Mouse (Mus musculus) stomach, embryonic 15.5 days (tissue): ENCODE data around the gene Capza3. TPM values are rescaled to one million over a fixed set of nuclear protein-coding genes. Genes with fewer than 3 reads are reported as not detected.

Source experiments
- ATAC-seq: fragments of 200-750 bp; cut with Nextera tagmentation; 2 replicates; pipeline ENCODE4 v1.8.0; 2017; ENCODE audit warnings: low read depth, moderate number of reproducible peaks, moderate TSS enrichment; ENCODE audit not compliant: insufficient read depth, low FRiP score
- H3K27ac ChIP-seq: fragments of 300-500 bp; sonication (generic); 2 replicates; pipeline ENCODE4 v1.5.1; 2015; ENCODE audit warnings: mild to moderate bottlenecking, inconsistent platforms
- H3K27me3 ChIP-seq: fragments of 300-500 bp; sonication (generic); replicated peaks from 2 replicates; pipeline ENCODE4 v1.6.1; 2015; ENCODE audit warnings: inconsistent platforms
- H3K36me3 ChIP-seq: fragments of 300-500 bp; sonication (generic); 2 replicates; pipeline ENCODE4 v1.6.1; 2015; ENCODE audit warnings: inconsistent platforms
- H3K4me1 ChIP-seq: fragments of 300-500 bp; sonication (generic); 2 replicates; pipeline ENCODE4 v1.6.1; 2015; ENCODE audit warnings: inconsistent platforms
- H3K4me2 ChIP-seq: fragments of 300-500 bp; sonication (generic); 2 replicates; pipeline ENCODE4 v1.6.1; 2015; ENCODE audit warnings: mild to moderate bottlenecking, inconsistent platforms
- H3K4me3 ChIP-seq: fragments of 300-500 bp; sonication (generic); replicated peaks from 2 replicates; pipeline ENCODE4 v1.5.1; 2015; ENCODE audit warnings: inconsistent platforms
- H3K9ac ChIP-seq: fragments of 300-500 bp; sonication (generic); 2 replicates; pipeline ENCODE4 v1.6.1; 2015; ENCODE audit warnings: inconsistent platforms
- H3K9me3 ChIP-seq: fragments of 300-500 bp; sonication (generic); 2 replicates; pipeline ENCODE4 v1.6.1; 2016; ENCODE audit warnings: inconsistent platforms
- WGBS: fragments of 180-500 bp; shearing (Covaris S2); methylation state at CpG from one replicate; pipeline ENCODE4 v1.1.7; 2015; 5-methylcytosine and 5-hydroxymethylcytosine counted together
- polyA plus RNA-seq: library from polyadenylated mRNA; unstranded; fragments of >200 nt; fragmentation: Nextera tagmentation; extraction: Ambion mirVana; gene quantifications from 2 replicates; pipeline ENCODE4 v1.2.1, GENCODE M21; 2015

Capza3 gene
- polyA plus RNA-seq: not detected in 2 replicates

GRCm38 (mm10) chr6:140040952-140041351 is at the start of gene Capza3:
Gene Capza3 (plus strand): TSS chr6:140041252.
- no peaks in the 10 kb centered on the region for H3K9me3 ChIP-seq
- no peak within 1 kb of the TSS for H3K4me2 ChIP-seq
- H3K4me3 ChIP-seq: no peak within 1 kb of the TSS
- H3K9ac ChIP-seq: no peak within 1 kb of the TSS
- WGBS: 91% methylated on average over 7 of the region's 7 CpGs
- no peak for ATAC-seq
- no peaks in the 10 kb centered on the region for H3K27me3 ChIP-seq
- no peak within 1 kb of the TSS for H3K27ac ChIP-seq
- no peaks in the 10 kb centered on the region for H3K36me3 ChIP-seq
- no peaks in the 10 kb centered on the region for H3K4me1 ChIP-seq

- Histone ChIP-seq H3K9me3 (no peaks in the 10 kb centered on the region; the same call in 1 of the 2 replicates), H3K36me3 (no peaks in the 10 kb centered on the region), H3K4me1 (no peaks in the 10 kb centered on the region), H3K4me2 (no peak overlapping the region), H3K9ac (no peak overlapping the region), H3K27me3 (no peaks in the 10 kb centered on the region), H3K4me3 (no peak overlapping the region), H3K27ac (no peak overlapping the region)
- WGBS: 79% methylated on average over 3 of the region's 3 CpGs
- ATAC-seq: no peak
These were observed 35.9 kb upstream of the Capza3 start for GRCm38 (mm10) chr6:140005181-140005580.

GRCm38 (mm10) chr6:140024404-140024803 is 16.6 kb upstream of the Capza3 start:
- Histone ChIP-seq H3K9me3 (no peaks in the 10 kb centered on the region), H3K27ac (no peak overlapping the region), H3K36me3 (no peaks in the 10 kb centered on the region), H3K27me3 (no peaks in the 10 kb centered on the region), H3K9ac (no peak overlapping the region), H3K4me1 (no peaks in the 10 kb centered on the region), H3K4me2 (no peak overlapping the region), H3K4me3 (no peak overlapping the region)
- WGBS: 66% methylated on average over 7 of the region's 7 CpGs
- ATAC-seq: no peak

DNA sequence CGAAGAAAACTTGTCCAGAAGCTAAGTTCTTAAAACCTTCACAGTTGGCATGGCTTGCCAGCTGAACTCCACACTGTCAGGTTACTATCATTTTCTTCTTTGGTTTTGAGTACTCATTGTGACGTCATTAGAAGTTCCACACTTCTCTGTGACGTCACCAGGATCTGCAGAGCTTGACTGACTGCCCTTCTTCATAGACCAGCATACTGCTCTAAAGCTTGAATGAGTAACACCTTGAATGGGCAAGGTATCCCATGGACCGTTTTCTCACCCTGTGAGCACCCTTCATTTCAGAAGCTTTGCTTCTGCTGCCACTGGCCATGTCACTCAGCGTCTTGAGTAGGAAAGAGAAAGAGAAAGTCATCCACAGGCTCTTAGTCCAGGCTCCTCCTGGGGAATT is 305 bp downstream of the Capza3 start, which contains the start of gene Plcz1:
TSS of gene Plcz1 (minus strand) at position 101 of the 400 bp plus-strand sequence.
- Histone ChIP-seq H3K4me1 (no peaks in the 10 kb centered on the region), H3K4me2 (no peak within 1 kb of the TSS), H3K9ac (no peak within 1 kb of the TSS), H3K27ac (no peak within 1 kb of the TSS), H3K9me3 (no peaks in the 10 kb centered on the region), H3K27me3 (no peaks in the 10 kb centered on the region), H3K4me3 (no peak within 1 kb of the TSS), H3K36me3 (no peaks in the 10 kb centered on the region)
- ATAC-seq: no peak
- 89% methylated on average over 5 of the region's 5 CpGs for WGBS

DNA sequence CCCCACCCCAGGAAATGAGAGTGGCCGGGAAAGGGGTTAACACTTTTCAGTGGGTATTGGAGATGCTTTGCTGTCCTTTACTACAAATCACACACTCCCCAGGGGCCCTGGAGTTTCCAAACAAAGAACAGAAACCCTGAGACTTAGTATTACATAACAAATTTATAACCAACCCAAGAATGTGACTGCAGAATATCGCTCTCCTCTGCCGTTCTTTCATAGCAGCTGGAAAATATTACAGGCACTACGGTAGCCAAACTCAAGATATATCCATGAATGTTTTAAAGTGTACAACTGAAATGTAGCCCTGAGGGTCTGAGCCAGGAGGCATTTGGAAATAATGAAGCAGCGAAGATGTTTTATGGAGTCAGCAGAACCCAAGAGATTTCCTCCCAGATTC is 10.4 kb downstream of the Capza3 start:
- Histone ChIP-seq H3K27ac (peak overlapping the region; percentile 44; the same call in 1 of the 2 replicates), H3K9ac (no peak overlapping the region), H3K4me1 (no peaks in the 10 kb centered on the region), H3K4me3 (no peak overlapping the region), H3K27me3 (no peaks in the 10 kb centered on the region), H3K4me2 (no peak overlapping the region), H3K36me3 (no peaks in the 10 kb centered on the region), H3K9me3 (no peaks in the 10 kb centered on the region)
- WGBS: 44% methylated on average over 5 of the region's 5 CpGs
- ATAC-seq: no peak

GRCm38 (mm10) chr6:140054271-140054928 is 13.3 kb downstream of the Capza3 start:
- no peaks in the 10 kb centered on the region for H3K4me1 ChIP-seq
- H3K4me2 ChIP-seq: no peak overlapping the region
- H3K27ac ChIP-seq: no peak overlapping the region
- no peaks in the 10 kb centered on the region for H3K36me3 ChIP-seq
- H3K4me3 ChIP-seq: no peak overlapping the region
- no peak for ATAC-seq
- H3K9ac ChIP-seq: no peak overlapping the region
- no peaks in the 10 kb centered on the region for H3K9me3 ChIP-seq
- no peaks in the 10 kb centered on the region for H3K27me3 ChIP-seq
- WGBS: 76% methylated on average over 5 of the region's 5 CpGs

- WGBS: 73% methylated on average over 8 of the region's 8 CpGs
- Histone ChIP-seq H3K4me1 (no peaks in the 10 kb centered on the region), H3K36me3 (no peaks in the 10 kb centered on the region), H3K27me3 (no peaks in the 10 kb centered on the region), H3K9ac (no peak overlapping the region), H3K4me3 (no peak overlapping the region), H3K27ac (no peak overlapping the region), H3K4me2 (no peak overlapping the region), H3K9me3 (no peaks in the 10 kb centered on the region)
- ATAC-seq: no peak
These were observed 28.1 kb downstream of the Capza3 start for GRCm38 (mm10) chr6:140069177-140069576.

DNA sequence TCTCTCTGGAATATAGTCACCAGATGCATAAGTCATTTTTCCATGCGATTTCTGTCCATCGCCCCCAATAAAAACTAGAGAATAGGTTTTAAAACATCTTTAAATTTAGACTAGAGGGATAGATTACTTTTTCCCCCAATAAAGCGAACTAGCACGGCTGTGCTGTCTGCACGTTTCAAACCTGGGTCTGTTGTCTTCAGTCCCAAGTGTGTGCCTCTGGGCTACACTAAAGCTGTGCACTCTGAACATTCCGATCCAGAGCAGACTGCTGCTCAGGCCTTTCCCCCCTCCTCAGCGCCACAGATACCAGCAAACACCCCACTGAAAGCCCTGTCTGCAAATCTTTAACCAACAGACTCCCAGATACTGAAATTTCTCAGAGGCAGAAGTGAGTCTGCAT is 39.9 kb downstream of the Capza3 start:
- no peaks in the 10 kb centered on the region for H3K9me3 ChIP-seq
- no peak overlapping the region for H3K4me2 ChIP-seq
- H3K36me3 ChIP-seq: no peaks in the 10 kb centered on the region
- no peak overlapping the region for H3K27ac ChIP-seq
- no peak for ATAC-seq
- no peaks in the 10 kb centered on the region for H3K4me1 ChIP-seq
- 61% methylated on average over 7 of the region's 7 CpGs for WGBS
- H3K4me3 ChIP-seq: no peak overlapping the region
- no peak overlapping the region for H3K9ac ChIP-seq
- H3K27me3 ChIP-seq: no peaks in the 10 kb centered on the region

- Histone ChIP-seq H3K9ac (no peak overlapping the region), H3K27me3 (no peaks in the 10 kb centered on the region), H3K27ac (no peak overlapping the region), H3K4me2 (no peak overlapping the region), H3K36me3 (no peaks in the 10 kb centered on the region), H3K4me3 (no peak overlapping the region), H3K4me1 (no peaks in the 10 kb centered on the region), H3K9me3 (no peaks in the 10 kb centered on the region)
- 75% methylated on average over 3 of the region's 3 CpGs for WGBS
- ATAC-seq: no peak
These were observed 40.7 kb downstream of the Capza3 start for GRCm38 (mm10) chr6:140081739-140082138.

- no peak overlapping the region for H3K4me3 ChIP-seq
- no peak overlapping the region for H3K27ac ChIP-seq
- H3K4me2 ChIP-seq: no peak overlapping the region
- no peaks in the 10 kb centered on the region for H3K27me3 ChIP-seq
- no peaks in the 10 kb centered on the region for H3K9me3 ChIP-seq
- peak; percentile 53; the same call in 1 of the 2 replicates for ATAC-seq
- H3K36me3 ChIP-seq: no peaks in the 10 kb centered on the region
- 49% methylated on average over 5 of the region's 5 CpGs for WGBS
- no peaks in the 10 kb centered on the region for H3K4me1 ChIP-seq
- H3K9ac ChIP-seq: no peak overlapping the region
These were observed 48.8 kb downstream of the Capza3 start for GRCm38 (mm10) chr6:140089855-140090254.
